Mouse (Mus musculus): ENCODE data around the gene Rpl31. TPM values are rescaled to one million over a fixed set of nuclear protein-coding genes. Genes with fewer than 3 reads are reported as not detected.
A peak's percentile ranks its signal among the peaks of the same experiment; 100 is the strongest.

Rpl31 gene
- polyA plus RNA-seq, 1 experiment, result 322 TPM

DNA sequence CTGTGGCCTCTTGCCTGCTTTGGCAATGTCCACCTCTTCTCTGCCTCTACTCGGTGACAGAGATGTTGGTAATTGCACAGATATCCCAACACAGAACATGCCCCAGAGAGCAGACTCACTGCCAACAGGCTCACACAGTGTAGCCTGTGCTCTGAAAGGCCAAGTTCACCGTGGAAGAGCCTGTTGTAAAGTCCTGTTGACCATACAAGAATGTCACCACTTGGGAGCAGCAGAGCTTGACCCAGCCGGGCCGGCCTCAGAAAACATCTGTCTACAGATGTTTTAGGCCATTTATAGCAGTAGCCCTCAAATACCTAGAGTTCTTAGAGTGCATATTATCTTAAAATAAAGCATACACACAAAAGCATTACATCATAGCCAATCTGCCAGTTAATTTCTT lies 39.5 kb downstream of the Rpl31 start:
- Histone ChIP-seq H3K4me3 (ENCODE audit: insufficient read depth, low read depth, low read length) (no peak overlapping the region), H3K4me1 (ENCODE audit: control insufficient read depth, insufficient read depth, insufficient read length, low read length) (peaks cover 6% of the 10 kb centered on the region; the same call in 1 of the 2 replicates), H3K27ac (replicated peaks; ENCODE audit: low read depth, low read length) (no peak overlapping the region)

DNA sequence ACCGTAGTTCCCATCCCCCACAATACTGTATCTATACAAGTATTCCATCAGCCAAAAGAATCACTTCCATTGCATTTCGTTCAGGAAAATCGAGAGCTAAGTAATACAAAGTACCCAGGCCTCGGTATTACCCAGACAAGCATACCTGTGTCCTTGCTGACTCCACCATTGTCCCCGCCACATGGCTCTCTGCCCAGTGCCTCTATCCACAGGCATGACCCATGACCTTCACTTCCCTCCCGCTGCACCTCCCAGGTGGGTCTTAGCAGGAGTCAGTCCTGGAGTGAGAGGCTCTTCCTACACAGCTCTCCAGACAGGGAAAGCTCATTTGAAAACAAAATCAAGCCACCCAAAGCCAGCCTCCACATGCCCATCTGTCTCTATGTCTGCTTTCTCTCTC lies 40.5 kb downstream of the Rpl31 start:
- no peak overlapping the region for H3K27ac ChIP-seq (replicated peaks; ENCODE audit: low read depth, low read length)
- H3K4me3 ChIP-seq (ENCODE audit: insufficient read depth, low read depth, low read length), result no peak overlapping the region
- peaks cover 6% of the 10 kb centered on the region; the same call in 1 of the 2 replicates for H3K4me1 ChIP-seq (ENCODE audit: control insufficient read depth, insufficient read depth, insufficient read length, low read length)

DNA sequence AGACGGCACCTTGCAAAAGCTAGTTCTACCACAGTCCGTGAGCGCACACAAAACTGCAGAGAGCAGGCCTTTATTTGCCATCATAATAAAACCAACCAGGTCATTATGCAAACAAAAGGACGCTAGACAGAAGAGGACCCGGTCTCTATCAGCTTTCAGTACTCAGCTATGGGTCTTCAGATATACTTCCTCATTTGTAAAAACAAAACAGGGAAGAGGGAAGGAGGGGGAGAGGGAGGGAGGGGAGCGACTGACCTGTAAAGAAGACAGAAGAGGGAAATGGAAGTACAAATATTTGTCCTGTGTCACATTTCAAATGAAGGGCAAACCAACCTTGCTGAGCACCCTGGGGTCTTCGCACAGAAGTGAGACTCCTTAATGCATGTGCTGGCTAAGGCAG lies 41.0 kb downstream of the Rpl31 start:
- H3K27ac ChIP-seq (replicated peaks; ENCODE audit: low read depth, low read length), result no peak overlapping the region
- no peak overlapping the region for H3K4me3 ChIP-seq (ENCODE audit: insufficient read depth, low read depth, low read length)
- peaks cover 6% of the 10 kb centered on the region; the same call in 1 of the 2 replicates for H3K4me1 ChIP-seq (ENCODE audit: control insufficient read depth, insufficient read depth, insufficient read length, low read length)

DNA sequence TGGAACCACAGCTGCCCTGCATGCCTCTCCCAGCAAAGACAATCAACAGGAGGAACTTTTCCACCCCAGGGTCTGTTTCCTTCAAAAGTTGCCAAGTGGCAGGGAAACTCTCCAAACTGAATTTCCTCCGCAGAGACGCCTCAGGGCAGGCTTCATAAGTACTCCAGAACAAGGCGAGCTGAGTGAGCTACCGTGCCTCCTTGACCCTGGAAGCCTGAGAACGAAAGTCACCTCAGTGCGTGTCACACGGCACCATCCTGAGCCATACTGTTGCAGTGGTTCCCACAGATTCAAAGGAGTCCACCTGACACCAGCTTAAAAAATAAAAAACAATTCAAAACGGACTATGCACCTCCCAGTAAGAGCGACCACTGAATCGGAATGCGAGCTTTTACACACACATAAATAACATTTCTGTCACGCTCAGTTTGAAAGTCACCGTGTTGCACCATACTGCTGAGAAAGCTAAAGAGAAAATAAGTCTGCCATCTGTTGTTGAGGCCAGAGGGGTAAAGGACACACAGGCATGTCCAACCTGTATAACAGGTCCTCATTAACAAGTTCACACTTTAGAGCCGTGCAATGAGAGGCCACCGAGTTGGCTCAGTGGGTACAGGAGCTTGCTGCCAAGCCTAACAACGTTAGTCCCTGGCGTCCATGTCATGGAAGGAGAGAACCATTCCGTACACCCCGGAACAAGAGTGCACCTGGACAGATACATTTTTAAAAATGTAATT lies 42.6 kb downstream of the Rpl31 start:
- Histone ChIP-seq H3K4me1 (ENCODE audit: control insufficient read depth, insufficient read depth, insufficient read length, low read length) (peaks cover 6% of the 10 kb centered on the region; the same call in 1 of the 2 replicates), H3K27ac (replicated peaks; ENCODE audit: low read depth, low read length) (no peak overlapping the region), H3K4me3 (ENCODE audit: insufficient read depth, low read depth, low read length) (peak overlapping the region; percentile 3; the same call in 1 of the 2 replicates)

DNA sequence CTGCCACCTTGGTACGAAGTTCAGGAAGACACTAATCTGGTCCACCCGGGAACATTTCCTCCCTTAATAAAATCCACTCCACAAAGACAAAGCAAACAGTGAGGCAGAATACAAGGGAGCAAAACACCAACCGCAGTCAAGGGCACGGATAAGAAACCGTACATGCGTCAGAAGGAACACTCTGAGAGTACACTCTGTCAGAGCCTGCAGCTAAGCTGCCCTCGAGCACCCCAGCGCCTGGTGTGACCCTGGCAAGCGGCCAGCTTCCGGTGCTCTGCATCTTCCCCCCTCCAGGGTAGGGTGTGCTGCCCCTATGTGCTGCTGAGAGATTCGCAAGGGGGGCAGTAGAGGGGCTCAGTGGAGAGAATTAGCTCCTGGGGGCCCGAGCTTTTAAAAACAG lies 50.2 kb downstream of the Rpl31 start:
- Histone ChIP-seq H3K4me3 (ENCODE audit: insufficient read depth, low read depth, low read length) (no peak overlapping the region), H3K4me1 (ENCODE audit: control insufficient read depth, insufficient read depth, insufficient read length, low read length) (peaks cover 2% of the 10 kb centered on the region), H3K27ac (replicated peaks; ENCODE audit: low read depth, low read length) (no peak overlapping the region)

DNA sequence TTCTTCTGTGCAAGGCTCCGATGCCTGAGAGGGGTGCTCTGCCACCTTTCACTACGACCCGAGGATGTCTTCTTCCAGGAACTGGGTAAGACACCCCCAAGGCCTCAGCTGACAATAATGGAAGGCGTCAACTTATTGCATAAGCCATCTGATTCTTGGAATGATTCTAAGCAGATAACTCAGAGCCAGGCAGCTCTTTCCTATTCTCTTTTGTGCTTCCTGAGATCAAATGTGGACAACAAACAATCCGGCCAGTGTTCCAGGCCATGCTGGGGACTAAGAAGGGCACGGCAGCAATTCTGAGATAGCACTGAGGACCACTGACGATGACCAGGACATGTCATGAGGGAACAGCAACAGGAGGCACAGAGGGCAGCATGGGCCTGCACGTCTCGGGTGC lies 51.2 kb downstream of the Rpl31 start:
- no peak overlapping the region for H3K4me3 ChIP-seq (ENCODE audit: insufficient read depth, low read depth, low read length)
- H3K4me1 ChIP-seq (ENCODE audit: control insufficient read depth, insufficient read depth, insufficient read length, low read length), result peaks cover 2% of the 10 kb centered on the region
- no peak overlapping the region for H3K27ac ChIP-seq (replicated peaks; ENCODE audit: low read depth, low read length)

DNA sequence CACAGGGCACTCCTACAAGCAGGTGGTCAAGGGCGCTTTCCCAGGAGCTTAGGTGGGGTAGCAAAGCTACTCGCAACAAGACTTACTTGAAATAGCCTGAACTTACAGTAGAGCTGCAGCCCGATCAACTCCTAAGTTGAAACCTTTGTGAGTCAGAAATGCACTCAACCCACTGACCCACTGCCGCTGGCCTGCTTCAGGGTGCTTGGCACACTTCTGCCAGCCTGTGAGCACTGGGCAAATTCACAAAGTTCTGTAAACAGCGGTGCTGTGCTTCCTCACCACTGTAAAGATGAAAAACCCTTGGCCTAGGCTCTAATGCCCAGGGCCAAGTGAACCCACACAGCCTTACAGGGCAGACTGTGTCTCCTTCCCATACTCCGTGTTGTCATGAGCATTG lies 53.3 kb downstream of the Rpl31 start:
- no peak overlapping the region for H3K27ac ChIP-seq (replicated peaks; ENCODE audit: low read depth, low read length)
- no peak overlapping the region for H3K4me3 ChIP-seq (ENCODE audit: insufficient read depth, low read depth, low read length)
- peaks cover 2% of the 10 kb centered on the region for H3K4me1 ChIP-seq (ENCODE audit: control insufficient read depth, insufficient read depth, insufficient read length, low read length)

Other genes with a start within 250 kb of the Rpl31 start
- gene Npas2, start 174.1 kb upstream of the Rpl31 start, polyA plus RNA-seq (2012; ENCODE audit: insufficient read depth, insufficient read length, missing spikeins), result 0.88 and 0.95 TPM in 2 replicates
- gene Tbc1d8, start 110.9 kb downstream of the Rpl31 start, polyA plus RNA-seq (2012; ENCODE audit: insufficient read depth, insufficient read length, missing spikeins), result 6.7 and 8.5 TPM in 2 replicates
- gene Cnot11, start 167.2 kb downstream of the Rpl31 start, polyA plus RNA-seq (2012; ENCODE audit: insufficient read depth, insufficient read length, missing spikeins), result 9.6 and 10.3 TPM in 2 replicates
- 13.2 and 17.6 TPM in 2 replicates for gene Rnf149, start 209.6 kb downstream of the Rpl31 start, polyA plus RNA-seq (2012; ENCODE audit: insufficient read depth, insufficient read length, missing spikeins)